Mouse (Mus musculus): Measurements from ENCODE around the gene Anks1b. TPM values are rescaled to one million over a fixed set of nuclear protein-coding genes. Genes with fewer than 3 reads are reported as not detected.

Gene Anks1b
- total RNA-seq, 2 experiments from 2014 or later: 0.30 to 0.44 TPM

GRCm38 (mm10) chr10:90357169-90357907, 484.0 kb downstream of the Anks1b start:
- intact Hi-C loops (cut with DNase I): no loop called here
- DNase-seq: no peak

DNA sequence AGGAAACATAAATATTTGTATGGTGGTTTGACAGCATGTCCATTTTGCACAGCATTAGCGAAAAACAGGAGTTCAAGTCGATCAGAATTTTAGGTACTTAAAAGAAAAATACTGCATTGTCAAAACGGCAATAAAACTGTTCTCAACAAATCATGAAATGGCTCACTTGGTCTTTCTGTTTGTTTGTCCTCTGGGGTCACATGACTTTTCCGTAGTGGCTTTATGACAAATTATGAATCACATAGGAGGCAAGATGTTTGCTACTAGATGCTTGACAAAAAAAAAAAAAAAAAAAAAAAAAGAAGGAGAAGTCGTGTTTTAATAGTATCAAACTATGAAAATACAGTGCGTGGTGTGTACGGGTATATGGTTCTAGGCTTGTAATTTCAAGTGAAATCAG, 495.7 kb downstream of the Anks1b start:
- intact Hi-C loops (cut with DNase I): no loop called here
- no peak for DNase-seq

DNA sequence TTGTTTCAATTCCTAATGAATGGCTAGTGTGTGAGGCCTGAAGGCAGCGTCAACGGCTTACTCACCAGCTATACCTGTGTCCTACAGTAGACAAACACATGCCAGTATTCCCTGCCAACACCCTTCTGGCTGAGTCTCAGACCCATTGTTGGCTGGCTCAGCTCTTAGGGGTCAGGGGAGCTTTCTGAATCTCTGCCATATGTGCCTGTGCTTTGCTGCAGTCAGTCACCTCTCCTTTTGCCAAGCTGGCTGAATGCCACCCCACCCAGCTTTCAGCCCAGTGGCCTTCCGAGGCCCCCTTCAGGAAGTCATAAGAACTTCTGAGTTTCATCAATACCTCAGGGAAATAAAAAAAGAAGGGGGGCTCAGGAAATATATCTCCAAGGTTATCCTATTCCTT, 497.4 kb downstream of the Anks1b start:
- no peak for DNase-seq
- intact Hi-C loops (cut with DNase I): no loop called here

- intact Hi-C loops (cut with DNase I): no loop called here
- peak in 1 of 2 experiments; percentile 4 for DNase-seq
These were observed 500.2 kb downstream of the Anks1b start for GRCm38 (mm10) chr10:90373469-90373868.

DNA sequence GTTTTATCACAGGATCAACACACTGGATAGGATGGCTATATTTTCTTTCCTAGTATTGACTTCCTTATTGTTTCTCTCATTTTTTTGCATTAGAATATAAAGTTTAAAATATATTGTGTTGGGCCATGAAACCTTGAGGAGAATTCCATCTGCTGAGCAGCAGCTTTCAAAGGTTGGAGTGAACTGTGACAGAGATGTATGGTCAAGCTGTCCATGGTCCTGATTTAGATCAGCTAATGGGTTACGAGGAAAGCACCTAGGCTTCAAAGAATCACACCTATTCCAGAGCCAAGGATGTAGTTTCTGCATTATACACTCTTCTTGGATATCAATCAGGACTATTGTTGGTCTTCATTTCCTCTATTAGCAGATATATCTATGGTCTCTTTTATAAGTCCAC, 503.3 kb downstream of the Anks1b start:
- DNase-seq: no peak
- intact Hi-C loops (cut with DNase I): no loop called here

GRCm38 (mm10) chr10:90380062-90380461, 506.8 kb downstream of the Anks1b start:
- intact Hi-C loops (cut with DNase I): no loop called here
- DNase-seq: no peak

DNA sequence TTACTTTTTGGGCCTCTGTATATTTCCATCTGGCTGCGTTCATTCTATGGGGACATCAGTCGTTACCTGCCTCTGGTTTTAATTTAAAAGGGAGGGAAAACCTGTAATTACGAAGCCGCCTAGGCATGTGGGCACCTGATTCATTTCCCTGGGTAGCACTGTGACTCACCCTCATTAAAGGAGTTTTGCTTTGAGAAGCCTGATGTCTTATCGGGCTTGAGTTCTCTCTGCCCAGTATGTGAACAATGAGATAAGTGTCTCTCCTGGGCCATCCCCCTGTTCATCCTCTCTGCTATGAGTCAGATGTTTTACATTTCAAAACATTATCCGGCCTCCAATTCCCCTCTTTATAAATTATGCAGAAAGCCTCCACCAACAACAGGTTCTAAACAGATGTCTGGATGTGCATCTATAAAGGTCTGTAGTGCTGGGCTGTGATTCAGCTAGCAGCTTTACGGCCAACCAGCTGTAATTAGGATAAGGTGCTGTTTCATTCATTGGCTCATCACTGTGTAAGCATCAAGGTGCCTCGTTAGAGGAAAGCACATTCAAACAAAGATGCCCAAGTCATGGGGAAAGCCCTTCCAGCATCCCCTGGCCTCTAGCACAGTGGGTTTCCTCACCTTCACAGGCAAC, 507.5 kb downstream of the Anks1b start:
- intact Hi-C loops (cut with DNase I): no loop called here
- DNase-seq: no peak

GRCm38 (mm10) chr10:90400382-90400781, 527.1 kb downstream of the Anks1b start:
- intact Hi-C loops (cut with DNase I): no loop called here
- no peak for DNase-seq

DNA sequence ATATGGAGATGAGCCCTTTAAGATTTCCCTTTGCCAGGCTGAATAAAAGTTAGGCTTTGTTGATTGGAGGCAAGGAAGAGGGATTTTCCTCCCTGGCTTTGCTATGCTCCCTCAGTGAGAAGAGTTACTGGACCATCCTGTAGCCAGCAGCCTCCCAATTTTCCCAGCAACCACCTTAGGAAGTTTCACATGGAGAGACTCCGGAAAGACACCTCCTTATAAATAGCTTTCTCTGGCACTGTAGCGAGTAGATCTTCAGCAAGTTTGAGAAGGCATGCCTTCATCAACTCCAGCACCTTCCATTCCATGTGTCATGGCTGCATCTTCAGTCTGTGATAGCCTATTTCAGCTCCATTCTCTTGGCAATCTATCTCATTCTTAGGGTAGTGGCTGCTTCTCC, 535.2 kb downstream of the Anks1b start:
- no peak for DNase-seq
- intact Hi-C loops (cut with DNase I): no loop called here

DNA sequence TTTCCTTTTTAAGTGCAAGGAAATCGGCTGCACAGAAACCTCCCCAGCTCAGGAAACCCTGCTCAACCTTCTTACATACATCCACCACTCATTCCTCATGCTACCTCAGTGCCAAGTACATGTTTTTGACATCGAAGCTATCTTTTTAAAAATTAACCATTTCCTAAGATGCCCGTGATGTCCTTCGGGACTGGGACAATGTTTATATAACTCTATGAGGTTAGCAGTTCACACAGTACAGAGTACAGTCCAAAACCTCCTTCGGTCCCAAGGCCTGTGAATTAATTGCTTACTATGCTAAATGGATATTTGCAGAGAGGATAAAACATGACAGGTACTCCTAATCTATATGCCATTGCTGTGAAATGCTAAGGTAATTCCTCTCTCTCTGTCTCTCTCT, 558.2 kb downstream of the Anks1b start:
- DNase-seq: no peak
- intact Hi-C loops (cut with DNase I): no loop called here

DNA sequence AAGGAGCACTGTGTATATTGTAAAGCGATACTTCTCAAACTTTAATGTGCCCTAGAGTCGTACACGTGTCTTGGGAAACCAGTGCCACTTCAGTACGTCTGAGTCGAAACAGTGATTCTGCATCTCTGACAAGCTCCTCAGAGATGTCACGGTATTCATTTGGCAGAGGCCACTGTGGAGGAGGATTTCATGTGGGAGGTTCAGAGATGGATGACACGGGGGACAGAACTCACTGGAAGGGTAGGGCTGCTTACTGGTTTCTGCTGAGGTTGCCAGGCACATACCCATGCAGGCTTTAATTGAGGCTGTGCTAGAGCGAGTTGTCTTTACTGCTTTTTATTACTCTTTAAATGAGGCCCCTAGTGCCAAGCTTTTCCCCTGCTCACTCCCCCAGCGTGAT, 558.7 kb downstream of the Anks1b start:
- DNase-seq: no peak
- intact Hi-C loops (cut with DNase I): no loop called here

DNA sequence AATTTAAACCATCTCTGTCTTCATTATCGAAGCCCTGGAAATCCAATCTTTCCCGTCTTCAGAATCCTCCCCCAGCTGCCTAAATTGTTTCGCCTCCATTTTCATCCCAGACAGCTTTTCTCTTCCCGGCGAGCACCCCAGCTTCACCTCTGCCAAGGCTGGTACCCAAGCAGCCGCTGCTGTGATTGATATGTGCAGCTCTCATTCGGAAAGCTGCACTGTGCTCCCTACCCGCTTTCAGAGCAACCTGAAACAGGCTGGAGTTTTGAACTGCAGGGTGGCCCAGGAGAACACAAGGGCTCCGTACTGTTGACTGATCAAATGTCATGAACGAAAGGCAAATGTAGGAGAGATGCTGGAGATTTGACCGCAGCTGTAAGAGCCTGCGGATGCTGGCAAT, 559.2 kb downstream of the Anks1b start:
- intact Hi-C loops (cut with DNase I): no loop called here
- no peak for DNase-seq

- DNase-seq: no peak
- intact Hi-C loops (cut with DNase I): no loop called here
These were observed 567.7 kb downstream of the Anks1b start for GRCm38 (mm10) chr10:90441036-90441435.

DNA sequence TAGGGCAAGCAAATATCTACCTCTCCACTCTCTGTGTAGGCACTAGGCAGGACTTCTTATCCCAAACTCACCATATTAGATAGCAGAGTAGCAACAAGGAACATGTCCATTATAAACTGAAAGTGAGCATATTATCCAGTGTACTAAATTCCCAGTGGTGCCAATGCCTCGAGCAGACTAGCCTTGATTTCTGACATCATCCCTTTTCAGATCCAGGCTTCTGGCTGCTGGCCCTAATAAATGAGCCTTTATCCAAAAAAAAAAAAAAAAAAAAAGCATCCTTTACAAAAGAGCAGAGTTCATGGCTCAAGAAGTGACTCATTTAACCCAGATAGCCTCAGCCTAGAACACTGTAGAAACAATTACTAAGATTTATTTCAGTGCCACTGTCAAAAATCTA, 568.3 kb downstream of the Anks1b start:
- intact Hi-C loops (cut with DNase I): no loop called here

DNA sequence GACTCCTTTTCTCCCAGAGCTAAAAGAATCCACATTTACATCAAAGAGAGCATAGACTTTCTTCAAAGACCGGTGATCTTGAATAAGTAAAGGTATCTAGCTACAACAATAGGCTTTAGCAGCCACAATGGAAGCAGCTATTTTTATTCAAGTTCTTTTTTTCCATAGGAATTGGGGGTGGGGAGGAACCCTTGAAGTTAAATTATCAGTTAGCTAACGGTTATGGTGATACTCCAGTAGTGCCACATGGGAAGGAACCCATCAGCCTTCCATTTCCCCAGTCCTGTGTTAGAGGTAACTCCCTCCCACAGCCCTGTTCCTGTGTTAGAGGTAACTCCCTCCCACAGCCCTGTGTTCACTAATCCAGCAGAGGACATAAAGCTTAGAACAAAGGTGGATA, 591.6 kb downstream of the Anks1b start:
- DNase-seq: no peak
- intact Hi-C loops (cut with DNase I): no loop called here

More for the DNA sequence above, 568.3 kb downstream of the Anks1b start:
- no peak for DNase-seq

DNA sequence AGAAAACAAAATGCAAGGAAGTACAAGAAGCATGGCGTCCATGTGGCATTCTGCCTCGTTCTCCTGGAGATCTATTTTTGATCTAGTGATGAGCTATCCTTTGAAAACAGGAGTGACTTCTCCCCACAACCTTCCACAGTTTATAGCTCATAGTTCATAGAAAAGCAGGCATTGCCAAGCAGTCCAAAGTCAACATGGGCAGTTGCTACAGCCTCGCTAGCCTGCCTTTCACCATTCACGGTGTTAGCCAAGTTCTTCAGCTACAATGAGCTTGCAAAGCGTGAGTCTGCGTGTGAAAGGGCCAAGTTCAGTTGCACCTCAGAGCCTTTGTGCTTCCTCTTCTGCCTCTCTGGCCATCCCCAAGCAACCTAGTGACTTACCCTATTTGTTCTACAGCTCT, 592.1 kb downstream of the Anks1b start:
- intact Hi-C loops (cut with DNase I): no loop called here

GRCm38 (mm10) chr10:90467546-90467945, 594.2 kb downstream of the Anks1b start:
- intact Hi-C loops (cut with DNase I): no loop called here
- no peak for DNase-seq

More for the DNA sequence above, 592.1 kb downstream of the Anks1b start:
- DNase-seq: no peak

GRCm38 (mm10) chr10:90493436-90493835, 620.1 kb downstream of the Anks1b start:
- intact Hi-C loops (cut with DNase I): no loop called here
- DNase-seq: no peak

DNA sequence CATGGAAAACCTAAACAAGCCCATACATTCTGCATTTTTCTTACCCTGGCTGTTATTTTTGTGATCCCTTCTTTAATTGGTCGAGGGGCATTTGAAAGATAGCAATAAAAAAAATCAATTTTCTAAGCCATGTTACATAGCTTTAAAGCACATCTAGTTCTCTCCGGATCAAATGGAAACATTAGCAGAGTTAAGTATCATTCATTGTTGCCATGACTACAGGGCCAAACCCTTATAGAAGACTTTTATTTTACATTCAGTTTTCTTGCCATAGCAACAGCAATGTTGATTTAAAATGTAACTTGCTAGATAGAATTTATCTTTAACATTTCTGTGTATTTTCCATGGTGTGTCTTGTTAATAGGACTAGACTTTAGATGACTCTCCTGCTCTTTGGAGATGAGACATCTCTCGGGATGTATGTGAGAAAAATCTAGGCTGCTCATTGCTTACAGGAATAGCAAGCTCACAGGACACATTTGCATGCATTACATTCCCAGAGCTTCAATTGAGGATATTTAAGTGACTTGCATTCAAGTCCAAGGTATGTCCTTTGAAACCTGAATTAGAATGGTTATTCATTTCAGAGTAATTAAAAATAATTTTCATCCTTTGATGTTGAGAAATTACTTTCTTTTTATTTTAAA, 620.8 kb downstream of the Anks1b start:
- DNase-seq: no peak
- intact Hi-C loops (cut with DNase I): no loop called here

DNA sequence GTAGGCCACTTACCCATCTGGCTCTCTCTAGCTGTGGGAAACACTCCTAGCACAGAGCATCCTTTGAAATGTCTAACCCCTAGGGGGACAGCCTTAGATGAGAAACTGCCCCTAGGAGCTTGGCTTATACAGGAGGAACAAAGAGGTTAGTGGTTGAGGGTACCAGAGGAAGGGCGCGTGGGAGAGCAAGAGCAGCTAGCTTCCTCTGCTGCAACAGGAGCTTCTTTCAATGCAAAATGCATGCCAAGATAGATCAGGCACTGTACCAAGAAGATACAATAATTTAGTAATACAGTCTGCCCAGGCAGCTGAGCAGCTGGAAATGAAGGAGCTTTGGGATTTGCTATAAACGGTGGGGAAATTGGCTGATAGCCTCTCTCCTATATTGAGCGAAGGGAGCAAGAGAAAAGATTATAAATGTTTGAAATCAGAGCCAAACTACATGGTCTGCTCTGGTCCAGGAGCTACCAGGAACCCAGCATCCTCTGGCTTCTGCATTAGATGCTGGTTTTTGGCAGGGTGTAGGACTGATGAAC, 621.7 kb downstream of the Anks1b start:
- intact Hi-C loops (cut with DNase I): no loop called here
- DNase-seq: no peak

DNA sequence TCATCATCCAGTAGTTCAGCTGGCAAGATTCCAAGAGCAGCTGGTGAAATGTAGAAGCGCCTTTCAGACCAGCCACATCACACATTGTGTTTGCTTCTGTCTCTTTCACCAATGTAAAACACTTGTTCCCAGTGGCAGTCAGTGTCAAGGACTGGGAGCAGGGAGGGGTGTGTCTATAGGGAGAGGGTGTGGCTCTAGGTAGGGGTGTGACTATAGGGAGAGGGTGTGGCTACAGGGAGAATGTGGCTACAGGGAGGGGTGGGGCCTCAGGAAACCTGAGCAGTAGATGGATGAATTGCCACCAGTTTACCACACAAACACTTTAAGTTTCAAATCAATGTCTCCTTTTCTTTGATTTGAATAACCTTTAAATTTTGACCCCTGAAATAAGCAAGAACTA, 634.3 kb downstream of the Anks1b start:
- no peak for DNase-seq
- intact Hi-C loops (cut with DNase I): no loop called here

DNA sequence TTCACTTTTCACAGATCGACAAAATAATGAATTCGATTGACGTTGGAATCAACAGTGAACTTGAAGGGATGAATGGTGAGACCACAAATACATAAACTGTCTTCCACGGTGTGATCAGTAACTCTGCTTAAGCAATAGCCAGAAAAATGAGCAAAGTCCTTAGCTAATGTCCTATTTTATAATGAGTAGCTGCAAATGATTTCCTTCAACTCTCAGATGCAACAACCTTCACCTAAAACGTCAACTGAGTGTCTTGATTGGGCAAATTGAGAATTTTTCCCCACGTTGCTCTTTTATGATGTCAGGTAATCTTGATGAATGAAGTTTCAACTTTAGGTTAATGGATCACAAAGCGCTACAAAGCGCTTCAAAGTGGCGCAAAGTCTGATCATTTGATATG, 639.5 kb downstream of the Anks1b start:
- intact Hi-C loops (cut with DNase I): loop anchor here (5.0 kb wide), 1 partner anchor 154 kb away; no protein-coding TSS in a partner anchor
- no peak for DNase-seq

Data from heart, postnatal 36 days (tissue).